Mouse (Mus musculus) stomach, embryonic 16.5 days (tissue): ENCODE results near the gene Hopx. TPM values are rescaled to one million over a fixed set of nuclear protein-coding genes. Genes with fewer than 3 reads are reported as not detected.

ENCODE experiments used
- ATAC-seq: fragments of 200-750 bp; cut with Nextera tagmentation; 2 replicates; pipeline ENCODE4 v1.8.0; 2017; ENCODE audit warnings: moderate number of reproducible peaks, moderate TSS enrichment; ENCODE audit not compliant: insufficient read depth, low FRiP score
- H3K27ac ChIP-seq: fragments of 300-500 bp; sonication (generic); 2 replicates; pipeline ENCODE4 v1.5.1; 2014; ENCODE audit warnings: low read length
- H3K27me3 ChIP-seq: fragments of 300-500 bp; sonication (generic); 2 replicates; pipeline ENCODE4 v1.6.1; 2014; ENCODE audit warnings: low read length, control low read depth, mixed read lengths; ENCODE audit not compliant: control insufficient read depth, insufficient read depth
- H3K36me3 ChIP-seq: fragments of 300-500 bp; sonication (generic); 2 replicates; pipeline ENCODE4 v1.6.1; 2014; ENCODE audit warnings: low read length; ENCODE audit not compliant: control insufficient read depth, insufficient read depth
- H3K4me1 ChIP-seq: fragments of 300-500 bp; sonication (generic); 2 replicates; pipeline ENCODE4 v1.6.1; 2014; ENCODE audit warnings: low read length, control low read depth, mixed read lengths; ENCODE audit not compliant: control insufficient read depth, insufficient read depth
- H3K4me2 ChIP-seq: fragments of 300-500 bp; sonication (generic); 2 replicates; pipeline ENCODE4 v1.6.1; 2014; ENCODE audit warnings: low read depth, low read length, mixed read lengths
- H3K4me3 ChIP-seq: fragments of 300-500 bp; sonication (generic); replicated peaks from 2 replicates; pipeline ENCODE4 v1.5.1; 2014; ENCODE audit warnings: mild to moderate bottlenecking, low read length
- H3K9ac ChIP-seq: fragments of 300-500 bp; sonication (generic); 2 replicates; pipeline ENCODE4 v1.6.1; 2014; ENCODE audit warnings: low read length
- H3K9me3 ChIP-seq: fragments of 300-500 bp; sonication (generic); replicated peaks from 2 replicates; pipeline ENCODE4 v1.6.1; 2016; ENCODE audit warnings: low read length, control low read depth; ENCODE audit not compliant: control insufficient read depth
- WGBS: fragments of 180-500 bp; shearing (Covaris S2); extraction: QIAGEN DNeasy Blood & Tissue Kit; methylation state at CpG from one replicate; pipeline ENCODE4 v1.1.7; 2014; 5-methylcytosine and 5-hydroxymethylcytosine counted together
- polyA plus RNA-seq: library from polyadenylated mRNA; unstranded; fragments of >200 nt; fragmentation: Nextera tagmentation; extraction: Ambion mirVana; gene quantifications from 2 replicates; pipeline ENCODE4 v1.2.1, GENCODE M21; 2015

Hopx gene
- polyA plus RNA-seq, 1 experiment from 2014 or later = 6.9 TPM

DNA sequence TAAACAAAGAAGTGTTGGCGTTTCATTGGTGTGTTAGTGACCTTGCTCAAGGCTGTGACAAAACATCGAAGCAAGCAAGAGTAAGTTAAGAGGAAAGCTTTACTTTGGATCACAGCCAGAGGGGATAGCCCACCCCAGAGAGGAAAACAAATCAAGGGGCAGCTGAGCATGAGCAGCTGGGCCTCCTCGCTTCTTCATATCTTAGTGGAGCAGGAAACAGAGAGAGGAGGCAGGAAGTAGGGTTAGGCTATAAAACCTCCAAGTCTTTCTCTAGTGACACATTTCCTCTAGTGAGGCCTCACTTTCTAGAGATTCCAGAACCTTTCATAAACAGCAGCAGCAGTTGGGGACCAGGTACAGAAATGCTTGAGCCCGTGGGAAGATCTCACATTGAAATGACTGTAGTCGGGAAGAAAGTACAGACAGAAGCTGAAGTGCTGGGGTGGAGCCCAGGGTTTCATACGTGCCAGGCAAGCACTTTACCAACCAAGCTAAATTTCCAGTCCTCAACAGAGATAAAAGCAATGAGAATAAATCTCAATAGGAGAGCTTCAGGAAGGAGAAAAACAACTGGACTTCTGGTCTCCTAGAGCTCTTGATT lies 33.2 kb upstream of the Hopx start:
- Histone ChIP-seq H3K36me3 (no peaks in the 10 kb centered on the region), H3K4me1 (no peaks in the 10 kb centered on the region), H3K27me3 (no peaks in the 10 kb centered on the region), H3K4me3 (no peak overlapping the region), H3K9me3 (no peaks in the 10 kb centered on the region), H3K27ac (no peak overlapping the region), H3K4me2 (no peak overlapping the region), H3K9ac (no peak overlapping the region)
- 58% methylated on average over 6 of the region's 6 CpGs for WGBS
- ATAC-seq = no peak

DNA sequence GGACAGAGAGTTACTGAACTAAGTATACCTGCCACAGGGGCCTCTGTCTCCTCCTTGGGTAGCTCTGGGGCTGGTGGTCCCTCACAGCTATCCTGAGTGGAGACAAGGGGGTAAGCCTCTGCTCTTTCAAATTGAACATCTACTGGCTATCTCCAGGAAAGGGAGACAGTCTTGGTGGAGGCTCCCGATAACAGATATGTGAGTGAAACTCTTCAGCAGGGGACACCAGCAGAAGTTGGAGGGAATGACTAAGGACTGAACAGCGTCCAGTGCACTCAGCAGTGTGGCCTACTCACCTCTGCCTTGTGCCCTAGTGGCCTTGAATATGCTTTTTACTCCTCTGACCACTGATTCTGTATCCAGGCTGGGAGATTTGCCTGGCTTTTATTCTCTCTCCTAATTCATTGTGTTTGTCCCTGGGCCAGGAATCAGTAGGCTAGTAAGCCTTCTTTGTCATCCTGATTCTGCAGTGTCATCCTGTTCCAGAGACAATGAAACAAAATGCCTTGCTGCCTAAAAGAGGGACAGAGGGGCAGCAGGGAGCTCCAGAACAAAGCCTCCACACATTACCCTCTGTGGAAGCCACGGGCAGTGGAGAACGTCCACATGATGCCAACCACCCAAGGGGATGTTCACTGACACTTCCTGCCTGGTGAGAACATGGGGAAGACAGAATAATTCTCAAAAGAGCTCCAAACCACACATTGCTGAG lies 31.7 kb upstream of the Hopx start:
- ATAC-seq = no peak
- Histone ChIP-seq H3K27me3 (no peaks in the 10 kb centered on the region), H3K9me3 (no peaks in the 10 kb centered on the region), H3K4me1 (no peaks in the 10 kb centered on the region), H3K4me2 (no peak overlapping the region), H3K9ac (no peak overlapping the region), H3K36me3 (no peaks in the 10 kb centered on the region), H3K27ac (no peak overlapping the region), H3K4me3 (no peak overlapping the region)
- WGBS = 73% methylated on average over 4 of the region's 4 CpGs

DNA sequence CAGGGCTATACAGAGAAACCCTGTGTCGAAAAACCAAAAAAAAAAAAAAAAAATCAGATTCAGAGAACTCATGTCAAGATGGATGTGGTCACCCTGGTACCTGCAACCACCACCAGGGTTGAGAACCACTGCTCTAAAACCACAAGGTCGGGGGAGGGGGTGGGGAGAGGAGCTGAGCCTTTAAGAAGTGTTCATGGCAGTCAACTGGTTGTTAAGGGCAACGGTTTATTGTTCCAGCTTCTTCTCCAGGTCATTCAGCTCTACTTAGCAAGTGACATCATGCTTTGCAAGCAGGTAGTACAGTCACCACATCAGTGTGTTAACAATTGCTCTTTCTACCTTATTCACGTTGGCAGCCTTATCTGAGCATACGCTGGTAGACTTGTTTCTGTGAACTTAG lies 29.7 kb upstream of the Hopx start:
- Histone ChIP-seq H3K4me2 (no peak overlapping the region), H3K9me3 (no peaks in the 10 kb centered on the region), H3K4me1 (no peaks in the 10 kb centered on the region; the same call in 1 of the 2 replicates), H3K9ac (no peak overlapping the region), H3K36me3 (no peaks in the 10 kb centered on the region), H3K4me3 (no peak overlapping the region), H3K27me3 (no peaks in the 10 kb centered on the region), H3K27ac (no peak overlapping the region)
- no peak for ATAC-seq
- 71% methylated on average over 5 of the region's 5 CpGs for WGBS

DNA sequence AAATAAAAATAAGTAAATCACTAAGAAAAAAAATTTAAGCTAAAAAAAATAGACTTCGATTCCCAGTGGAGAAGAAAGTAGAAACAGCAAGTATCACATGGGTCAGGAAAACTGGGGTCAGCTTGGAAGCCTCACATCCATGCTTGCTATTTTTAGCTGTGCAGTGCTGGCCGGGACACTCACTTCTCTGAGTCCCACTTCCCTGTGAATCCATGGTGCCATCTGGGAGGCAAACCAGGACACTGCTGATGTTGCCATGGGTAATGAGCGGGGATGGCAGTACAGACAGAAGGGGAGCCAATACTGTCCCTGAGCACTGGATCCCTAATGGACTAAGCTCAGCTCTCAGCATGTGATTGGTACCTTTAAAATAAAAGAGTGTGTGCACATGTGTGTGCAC lies 28.2 kb upstream of the Hopx start:
- no peak for ATAC-seq
- Histone ChIP-seq H3K4me1 (no peaks in the 10 kb centered on the region; the same call in 1 of the 2 replicates), H3K36me3 (no peaks in the 10 kb centered on the region), H3K27me3 (no peaks in the 10 kb centered on the region), H3K9me3 (no peaks in the 10 kb centered on the region), H3K4me3 (no peak overlapping the region), H3K4me2 (no peak overlapping the region), H3K9ac (no peak overlapping the region), H3K27ac (no peak overlapping the region)
- 81% methylated on average over 3 of the region's 3 CpGs for WGBS

DNA sequence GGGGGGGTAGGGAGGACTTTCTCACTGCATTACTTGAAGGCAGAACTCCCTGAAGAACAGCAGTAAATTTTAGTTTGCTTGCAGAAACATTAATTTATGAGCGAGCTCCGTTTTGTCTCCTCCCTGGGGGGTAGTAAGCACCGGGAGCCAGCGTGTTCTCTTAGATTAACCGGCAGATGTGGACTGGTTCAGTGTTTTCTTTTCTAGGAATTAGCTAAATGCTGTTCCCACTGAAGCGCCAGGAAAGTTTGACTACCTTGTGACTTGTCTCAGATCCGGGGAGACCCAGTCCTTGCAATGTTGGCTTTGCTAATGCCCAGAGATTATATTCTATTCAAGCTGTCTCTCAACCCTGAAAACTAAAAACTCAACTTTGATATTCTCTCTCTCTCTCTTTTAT lies 26.4 kb upstream of the Hopx start:
- H3K27ac ChIP-seq = no peak overlapping the region
- WGBS = 61% methylated on average over 7 of the region's 7 CpGs
- no peak for ATAC-seq

DNA sequence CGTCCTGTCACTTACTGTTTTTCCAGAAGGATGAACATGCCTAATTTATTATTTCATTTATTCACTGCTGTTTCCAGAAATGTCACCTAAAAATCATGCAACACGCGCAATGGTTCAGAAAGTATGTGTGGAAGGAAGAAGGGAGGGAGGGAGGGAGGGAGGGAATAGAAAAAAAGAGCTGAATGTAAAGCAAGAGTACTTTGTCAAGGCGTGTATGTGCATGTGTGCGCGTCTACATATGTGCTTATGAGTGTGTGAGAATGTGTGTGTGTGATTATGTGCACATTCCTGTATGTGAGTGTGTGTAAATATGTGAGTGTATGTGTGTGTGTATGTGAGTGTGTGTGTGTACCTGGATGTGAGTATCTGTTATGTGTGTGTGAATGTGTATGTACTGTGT lies 25.9 kb upstream of the Hopx start:
- H3K27ac ChIP-seq = no peak overlapping the region
- no peak overlapping the region for H3K4me3 ChIP-seq
- 86% methylated on average over 6 of the region's 6 CpGs for WGBS
- no peaks in the 10 kb centered on the region; the same call in 1 of the 2 replicates for H3K4me1 ChIP-seq
- no peaks in the 10 kb centered on the region for H3K36me3 ChIP-seq
- no peak overlapping the region for H3K4me2 ChIP-seq
- no peaks in the 10 kb centered on the region for H3K9me3 ChIP-seq
- no peak for ATAC-seq
- no peaks in the 10 kb centered on the region for H3K27me3 ChIP-seq
- no peak overlapping the region for H3K9ac ChIP-seq

More for the DNA sequence above, 26.4 kb upstream of the Hopx start:
- Histone ChIP-seq H3K4me2 (no peak overlapping the region), H3K27me3 (no peaks in the 10 kb centered on the region), H3K9ac (no peak overlapping the region), H3K9me3 (no peaks in the 10 kb centered on the region), H3K4me3 (no peak overlapping the region), H3K4me1 (no peaks in the 10 kb centered on the region; the same call in 1 of the 2 replicates), H3K36me3 (no peaks in the 10 kb centered on the region)

DNA sequence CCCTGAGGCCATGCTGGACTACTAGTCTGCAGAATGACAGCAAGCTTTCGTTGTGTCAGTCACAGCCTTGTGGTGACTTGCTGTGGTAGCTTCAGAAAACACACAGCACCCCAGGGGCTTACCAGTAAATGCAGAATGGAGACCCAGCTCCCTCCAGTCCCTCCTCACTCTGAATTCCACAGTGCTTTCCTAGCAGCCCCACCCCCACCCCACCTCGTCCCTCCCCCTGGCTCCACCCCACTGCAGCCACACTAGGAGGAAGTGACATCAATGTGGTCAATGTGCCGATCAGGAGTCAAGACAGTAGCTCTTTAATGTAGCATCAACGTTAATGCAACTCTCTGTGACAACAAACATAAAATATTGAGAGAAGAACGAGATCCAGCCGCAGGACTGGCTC lies 25.2 kb upstream of the Hopx start:
- H3K4me2 ChIP-seq = 0 out of 2 replicates have a peak overlapping the region, but pooled peaks have one; percentile 20
- no peak overlapping the region for H3K9ac ChIP-seq
- ATAC-seq = no peak
- no peak overlapping the region for H3K27ac ChIP-seq
- H3K27me3 ChIP-seq = no peaks in the 10 kb centered on the region
- H3K36me3 ChIP-seq = no peaks in the 10 kb centered on the region
- 48% methylated on average over 6 of the region's 6 CpGs for WGBS
- H3K4me1 ChIP-seq = no peaks in the 10 kb centered on the region; the same call in 1 of the 2 replicates
- H3K9me3 ChIP-seq = no peaks in the 10 kb centered on the region
- H3K4me3 ChIP-seq = no peak overlapping the region

DNA sequence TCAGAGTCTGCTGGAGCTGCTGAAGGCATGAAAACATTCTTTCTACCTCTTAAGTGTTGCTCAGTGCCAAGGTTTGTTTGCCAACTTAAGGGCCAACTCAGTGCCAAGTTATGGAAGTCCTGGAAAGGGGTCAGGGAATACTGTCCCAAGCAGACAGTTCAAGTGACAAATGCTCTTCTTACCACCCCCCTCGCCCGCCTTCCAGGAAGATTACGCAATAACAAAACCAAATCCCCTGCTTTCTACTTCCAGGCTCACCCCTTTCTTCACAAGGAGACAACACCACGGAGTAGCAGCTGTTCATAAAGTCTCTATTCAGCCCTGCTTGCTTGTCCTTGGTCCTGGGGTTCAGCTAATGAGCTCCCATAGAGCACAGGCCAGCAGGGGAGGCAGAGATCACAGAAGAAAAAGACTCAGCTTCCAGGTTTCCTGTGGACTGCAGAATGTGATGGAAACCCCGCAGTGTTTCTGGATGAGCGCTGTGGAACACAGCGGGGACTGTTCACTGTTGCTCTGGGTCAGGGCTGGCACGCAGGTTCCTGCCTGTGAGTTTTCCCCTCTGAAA lies 22.9 kb upstream of the Hopx start:
- no peaks in the 10 kb centered on the region for H3K9me3 ChIP-seq
- H3K36me3 ChIP-seq = no peaks in the 10 kb centered on the region
- ATAC-seq = no peak
- no peaks in the 10 kb centered on the region; the same call in 1 of the 2 replicates for H3K4me1 ChIP-seq
- H3K4me2 ChIP-seq = no peak overlapping the region
- no peaks in the 10 kb centered on the region for H3K27me3 ChIP-seq
- H3K9ac ChIP-seq = no peak overlapping the region
- 58% methylated on average over 8 of the region's 8 CpGs for WGBS
- no peak overlapping the region for H3K27ac ChIP-seq
- H3K4me3 ChIP-seq = no peak overlapping the region

DNA sequence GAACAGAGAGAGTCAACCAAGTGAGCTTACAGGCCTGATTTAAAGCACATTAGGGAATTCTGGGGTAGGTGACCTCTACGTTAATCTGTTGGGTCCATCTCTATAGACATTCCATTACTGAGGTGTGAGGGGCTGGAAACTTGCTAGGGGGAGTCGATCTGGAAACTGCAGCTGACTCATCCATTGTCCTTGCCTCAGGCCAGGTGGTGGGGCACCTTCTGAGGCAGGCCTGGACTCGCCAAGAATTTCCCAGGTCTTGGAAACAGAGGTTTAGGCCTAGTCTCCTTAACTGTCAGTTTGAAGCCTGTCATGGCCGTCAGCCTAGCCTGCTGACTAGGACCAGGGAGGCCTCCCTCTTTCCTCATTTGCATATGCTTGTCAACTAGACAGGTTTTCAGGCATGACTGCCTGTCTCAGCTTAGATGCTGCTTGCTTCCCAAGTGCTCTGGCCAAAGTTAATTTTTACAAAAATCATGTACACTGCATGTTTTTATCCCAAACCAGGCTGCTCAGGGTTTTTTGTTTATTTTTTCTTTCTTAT lies 21.8 kb upstream of the Hopx start:
- Histone ChIP-seq H3K4me3 (no peak overlapping the region), H3K9me3 (no peaks in the 10 kb centered on the region), H3K36me3 (no peaks in the 10 kb centered on the region), H3K4me1 (no peaks in the 10 kb centered on the region; the same call in 1 of the 2 replicates), H3K27me3 (no peaks in the 10 kb centered on the region), H3K4me2 (no peak overlapping the region), H3K9ac (no peak overlapping the region), H3K27ac (no peak overlapping the region)
- ATAC-seq = no peak
- WGBS = 54% methylated on average over 4 of the region's 4 CpGs
